Mouse (Mus musculus) forebrain, embryonic 11.5 days (tissue): Measurements from ENCODE around the gene Pnmt. TPM values are rescaled to one million over a fixed set of nuclear protein-coding genes. Genes with fewer than 3 reads are reported as not detected.
A peak's percentile ranks its signal among the peaks of the same experiment; 100 is the strongest.

ENCODE experiments used
- ATAC-seq: fragments of 200-750 bp; cut with Nextera tagmentation; replicated peaks from 2 replicates; pipeline ENCODE4 v1.8.0; 2017; ENCODE audit warnings: moderate TSS enrichment; ENCODE audit not compliant: low FRiP score
- DNase-seq: peaks from one replicate; pipeline ENCODE4 v3.0.0-alpha.2; 2017; ENCODE audit warnings: low spot score
- H3K27ac ChIP-seq: fragments of 300-500 bp; sonication (generic); 2 replicates; pipeline ENCODE4 v1.5.1; 2014; ENCODE audit warnings: low read depth, low read length
- H3K27me3 ChIP-seq: fragments of 300-500 bp; sonication (generic); 2 replicates; pipeline ENCODE4 v1.6.1; 2014; ENCODE audit warnings: mild to moderate bottlenecking, low read length, mixed read lengths; ENCODE audit not compliant: control insufficient read depth, insufficient read depth
- H3K36me3 ChIP-seq: fragments of 300-500 bp; sonication (generic); 2 replicates; pipeline ENCODE4 v1.6.1; 2014; ENCODE audit warnings: mild to moderate bottlenecking, low read length, moderate library complexity, mixed read lengths; ENCODE audit not compliant: control insufficient read depth, insufficient read depth
- H3K4me1 ChIP-seq: fragments of 300-500 bp; sonication (generic); replicated peaks from 2 replicates; pipeline ENCODE4 v1.6.1; 2014; ENCODE audit warnings: low read length, mixed read lengths; ENCODE audit not compliant: control insufficient read depth, insufficient read depth
- H3K4me2 ChIP-seq: fragments of 300-500 bp; sonication (generic); 2 replicates; pipeline ENCODE4 v1.6.1; 2014; ENCODE audit warnings: low read depth, mild to moderate bottlenecking, low read length, moderate library complexity, mixed read lengths; ENCODE audit not compliant: severe bottlenecking
- H3K4me3 ChIP-seq: fragments of 300-500 bp; sonication (generic); 2 replicates; pipeline ENCODE4 v1.5.1; 2014; ENCODE audit warnings: low read depth, low read length
- H3K9ac ChIP-seq: fragments of 300-500 bp; sonication (generic); 2 replicates; pipeline ENCODE4 v1.6.1; 2014; ENCODE audit warnings: low read length
- H3K9me3 ChIP-seq: fragments of 300-500 bp; sonication (generic); 2 replicates; pipeline ENCODE4 v1.6.1; 2016; ENCODE audit warnings: low read length, mixed read lengths; ENCODE audit not compliant: control insufficient read depth
- WGBS: fragments of 180-500 bp; shearing (Covaris S2); extraction: QIAGEN DNeasy Blood & Tissue Kit; methylation state at CpG from one replicate; pipeline ENCODE4 v1.1.7; 2014; 5-methylcytosine and 5-hydroxymethylcytosine counted together
- polyA plus RNA-seq: library from polyadenylated mRNA; unstranded; fragments of >200 nt; fragmentation: Nextera tagmentation; extraction: Ambion mirVana; gene quantifications from 2 replicates; pipeline ENCODE4 v1.2.1, GENCODE M21; 2014

Pnmt gene
- polyA plus RNA-seq, 1 experiment from 2014 or later = not detected

DNA sequence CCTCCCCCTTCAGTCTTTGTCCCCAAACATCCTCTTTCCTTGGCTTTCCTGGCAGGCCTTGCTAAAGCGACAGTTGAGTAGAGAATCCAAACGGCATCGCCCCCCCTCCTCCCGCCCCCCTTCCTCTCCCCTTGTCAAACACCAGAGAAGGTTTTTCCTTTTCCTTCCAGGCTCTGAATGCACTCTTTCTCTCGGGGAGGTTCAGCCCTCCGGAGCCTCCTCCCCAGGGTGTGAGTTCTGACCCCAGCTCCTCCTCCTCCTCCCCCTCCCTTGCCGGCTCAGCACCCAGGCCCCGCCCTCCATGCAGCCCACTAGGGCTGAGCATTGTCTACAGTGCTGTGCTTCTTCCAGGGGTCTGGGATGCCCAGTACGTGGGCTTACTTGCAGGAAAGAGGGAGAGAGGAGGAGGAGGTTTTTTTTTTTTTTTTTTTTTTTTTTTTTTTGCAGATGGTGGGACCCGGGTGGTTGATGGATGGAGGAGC lies 23.1 kb downstream of the Pnmt start:
- Histone ChIP-seq H3K9me3 (no peaks in the 10 kb centered on the region), H3K4me1 (peaks cover 9% of the 10 kb centered on the region; the same call in 1 of the 2 replicates), H3K27me3 (peaks cover 13% of the 10 kb centered on the region; the same call in 1 of the 2 replicates), H3K36me3 (no peaks in the 10 kb centered on the region), H3K9ac (peak overlapping the region; percentile 33), H3K4me2 (peak overlapping the region; percentile 31; the same call in 1 of the 2 replicates), H3K4me3 (no peak overlapping the region), H3K27ac (no peak overlapping the region)
- DNase-seq (peak; percentile 70), ATAC-seq (peak; percentile 55; the same call in 1 of the 2 replicates)
- 6% methylated on average over 10 of the region's 10 CpGs for WGBS

GRCm38 (mm10) chr11:98412273-98412796 lies 26.1 kb downstream of the Pnmt start, which contains the start of gene Erbb2:
TSS of gene Erbb2 (plus strand) at chr11:98412470.
- Histone ChIP-seq H3K27me3 (peaks cover 13% of the 10 kb centered on the region; the same call in 1 of the 2 replicates), H3K4me1 (peaks cover 9% of the 10 kb centered on the region; the same call in 1 of the 2 replicates), H3K36me3 (no peaks in the 10 kb centered on the region), H3K27ac (peak within 1 kb of the TSS; percentile 57), H3K9ac (peak within 1 kb of the TSS; percentile 82), H3K4me2 (peak within 1 kb of the TSS; percentile 98), H3K9me3 (no peaks in the 10 kb centered on the region), H3K4me3 (peak within 1 kb of the TSS; percentile 77)
- under 1% methylated on average over 48 of the region's 49 CpGs for WGBS
- ATAC-seq (peak; percentile 55), DNase-seq (peak; percentile 92)

DNA sequence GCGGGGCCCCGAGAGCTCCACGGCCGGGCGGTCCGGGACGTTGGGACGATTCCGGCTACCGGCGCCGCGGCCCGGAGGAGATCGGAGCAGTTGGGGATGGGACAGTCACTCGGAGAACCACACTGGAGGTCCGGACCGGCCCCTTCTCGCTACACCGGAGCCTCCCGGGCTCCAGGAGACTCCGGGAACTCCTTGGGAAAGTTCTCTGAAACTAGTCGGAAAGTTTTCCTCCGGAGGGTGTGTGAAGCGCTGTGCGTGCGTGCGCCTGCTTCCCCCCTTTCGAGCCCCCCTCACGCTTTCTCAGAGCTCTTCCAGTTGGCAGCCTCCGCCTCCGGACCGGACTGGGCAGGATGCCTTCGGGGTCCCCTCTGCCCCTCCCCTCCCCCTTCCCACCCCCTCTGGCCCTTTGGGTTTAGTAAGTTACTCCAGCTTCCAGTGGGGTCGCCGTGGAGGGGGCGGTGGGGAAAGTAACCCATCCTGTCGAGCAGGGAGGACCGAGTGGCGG lies 26.6 kb downstream of the Pnmt start:
- peaks cover 9% of the 10 kb centered on the region; the same call in 1 of the 2 replicates for H3K4me1 ChIP-seq
- peaks cover 13% of the 10 kb centered on the region; the same call in 1 of the 2 replicates for H3K27me3 ChIP-seq
- no peaks in the 10 kb centered on the region for H3K36me3 ChIP-seq
- H3K9me3 ChIP-seq = no peaks in the 10 kb centered on the region
- peak overlapping the region; percentile 57; the same call in 1 of the 2 replicates for H3K27ac ChIP-seq
- peak; percentile 81 for DNase-seq
- H3K4me3 ChIP-seq = peak overlapping the region; percentile 77
- H3K9ac ChIP-seq = peak overlapping the region; percentile 82
- peak overlapping the region; percentile 98 for H3K4me2 ChIP-seq
- ATAC-seq = peak; percentile 47
- under 1% methylated on average over 40 of the region's 40 CpGs for WGBS

DNA sequence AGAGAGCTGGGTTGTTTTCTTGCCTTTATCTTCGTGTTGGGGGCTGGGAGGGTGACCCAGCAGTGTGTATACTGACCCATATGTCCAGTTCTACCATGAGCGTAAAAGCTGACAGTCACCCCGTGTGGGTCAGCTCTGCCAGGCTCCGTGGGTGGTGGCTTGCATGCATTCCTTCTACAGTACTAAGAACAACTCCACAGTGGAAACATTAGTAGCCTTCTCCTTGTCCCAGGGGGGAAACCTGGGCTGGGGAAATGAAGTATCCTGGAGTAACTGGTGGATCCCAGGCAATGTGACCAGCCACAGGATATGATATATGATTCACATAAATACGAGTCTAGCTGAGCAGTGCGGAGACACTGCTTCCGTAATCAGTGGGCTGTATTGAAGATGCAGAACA lies 27.5 kb downstream of the Pnmt start:
- Histone ChIP-seq H3K4me2 (peak overlapping the region; percentile 98; the same call in 1 of the 2 replicates), H3K4me1 (peaks cover 9% of the 10 kb centered on the region; the same call in 1 of the 2 replicates), H3K9ac (no peak overlapping the region), H3K27me3 (peaks cover 13% of the 10 kb centered on the region; the same call in 1 of the 2 replicates), H3K4me3 (peak overlapping the region; percentile 77; the same call in 1 of the 2 replicates), H3K27ac (no peak overlapping the region), H3K9me3 (no peaks in the 10 kb centered on the region), H3K36me3 (no peaks in the 10 kb centered on the region)
- 30% methylated on average over 7 of the region's 7 CpGs for WGBS
- DNase-seq (no peak), ATAC-seq (no peak)

DNA sequence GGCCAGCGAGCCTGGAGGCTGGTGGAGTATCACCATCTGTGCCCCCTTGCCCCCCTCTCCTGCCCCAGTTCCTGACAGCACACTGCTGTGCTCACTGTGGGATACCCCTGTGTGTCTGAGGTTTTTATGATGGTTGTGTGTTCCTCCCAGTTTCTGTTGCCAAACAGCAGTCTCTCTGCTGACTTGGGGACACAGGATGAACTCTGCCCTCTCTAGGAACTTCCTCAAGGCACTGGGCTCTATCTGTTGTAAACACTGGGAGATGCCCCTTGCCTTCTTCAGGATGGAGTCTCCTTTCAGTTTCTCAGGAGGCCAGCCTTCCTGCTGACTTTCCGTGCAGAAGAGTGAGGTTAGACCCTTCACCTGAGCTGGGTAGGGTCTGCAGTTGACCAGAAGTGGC lies 27.9 kb downstream of the Pnmt start:
- WGBS = 32% methylated on average over 2 of the region's 2 CpGs
- Histone ChIP-seq H3K27ac (no peak overlapping the region), H3K9ac (no peak overlapping the region), H3K36me3 (no peaks in the 10 kb centered on the region), H3K27me3 (peaks cover 13% of the 10 kb centered on the region; the same call in 1 of the 2 replicates), H3K4me3 (no peak overlapping the region), H3K9me3 (no peaks in the 10 kb centered on the region), H3K4me2 (no peak overlapping the region), H3K4me1 (peaks cover 7% of the 10 kb centered on the region; the same call in 1 of the 2 replicates)
- DNase-seq = no peak
- no peak for ATAC-seq

- DNase-seq (no peak), ATAC-seq (no peak)
- Histone ChIP-seq H3K4me2 (no peak overlapping the region), H3K4me1 (no peaks in the 10 kb centered on the region), H3K4me3 (no peak overlapping the region), H3K27me3 (no peaks in the 10 kb centered on the region), H3K27ac (no peak overlapping the region), H3K36me3 (no peaks in the 10 kb centered on the region), H3K9ac (no peak overlapping the region), H3K9me3 (no peaks in the 10 kb centered on the region)
- 85% methylated on average over 1 of the region's 1 CpGs for WGBS
These were observed 30.8 kb downstream of the Pnmt start for GRCm38 (mm10) chr11:98417074-98417473.

- H3K4me1 ChIP-seq = no peaks in the 10 kb centered on the region
- H3K4me2 ChIP-seq = no peak overlapping the region
- no peak for ATAC-seq
- no peak overlapping the region for H3K9ac ChIP-seq
- no peaks in the 10 kb centered on the region for H3K36me3 ChIP-seq
- H3K27me3 ChIP-seq = no peaks in the 10 kb centered on the region
- H3K9me3 ChIP-seq = no peaks in the 10 kb centered on the region
- WGBS = 80% methylated on average over 6 of the region's 6 CpGs
- DNase-seq = no peak
- H3K4me3 ChIP-seq = no peak overlapping the region
- H3K27ac ChIP-seq = no peak overlapping the region
These were observed 32.0 kb downstream of the Pnmt start for GRCm38 (mm10) chr11:98418273-98418672.

DNA sequence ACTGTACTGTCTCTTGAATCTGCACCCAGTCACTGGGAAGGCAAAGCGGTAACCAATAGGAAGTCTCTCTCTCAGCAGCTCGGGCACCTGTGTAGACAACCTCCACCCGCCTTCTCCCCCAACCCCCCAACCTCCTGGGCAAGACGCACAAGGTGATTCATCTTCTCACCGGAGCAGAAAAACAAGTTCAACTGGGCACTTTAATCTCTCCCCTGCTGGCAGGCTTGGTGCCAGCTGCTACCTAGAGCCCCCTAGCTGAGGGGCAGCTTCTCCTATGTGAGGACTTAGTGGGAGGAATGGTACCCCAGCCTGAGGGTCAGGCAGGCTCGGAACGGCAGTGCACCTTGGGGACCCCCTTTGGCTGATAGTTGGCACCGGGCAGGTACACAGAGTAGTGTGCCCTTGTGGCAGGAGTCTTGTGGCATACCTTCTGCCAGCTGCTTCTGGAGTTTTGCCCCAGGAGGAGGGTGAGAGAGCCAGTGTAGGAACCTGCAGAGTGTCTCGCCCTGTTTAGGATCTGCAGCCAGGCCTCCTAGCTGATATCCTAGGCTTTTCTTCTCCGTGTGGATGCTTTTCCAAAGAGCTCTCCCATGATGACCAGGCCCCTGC lies 32.8 kb downstream of the Pnmt start:
- Histone ChIP-seq H3K36me3 (no peaks in the 10 kb centered on the region), H3K4me3 (no peak overlapping the region), H3K9ac (no peak overlapping the region), H3K27ac (no peak overlapping the region), H3K27me3 (no peaks in the 10 kb centered on the region), H3K9me3 (no peaks in the 10 kb centered on the region), H3K4me2 (no peak overlapping the region), H3K4me1 (no peaks in the 10 kb centered on the region)
- no peak for ATAC-seq
- no peak for DNase-seq
- WGBS = 83% methylated on average over 10 of the region's 10 CpGs
